Mouse (Mus musculus): Measurements from ENCODE around the gene Anapc15.

The Anapc15 gene

GRCm38 (mm10) chr7:101847934-101848333 is 15.6 kb upstream of the Anapc15 start:
- no peak for DNase-seq (ENCODE audit: low read depth, low spot score)

- DNase-seq (ENCODE audit: low read depth, low spot score) = no peak
Measured at GRCm38 (mm10) chr7:101851689-101852088, 11.8 kb upstream of the Anapc15 start.

- DNase-seq (ENCODE audit: low read depth, low spot score) = no peak
Measured at GRCm38 (mm10) chr7:101852846-101853245, 10.7 kb upstream of the Anapc15 start.

GRCm38 (mm10) chr7:101853816-101854215 is 9.7 kb upstream of the Anapc15 start:
- no peak for DNase-seq (ENCODE audit: low read depth, low spot score)

GRCm38 (mm10) chr7:101857094-101857493 is 6.4 kb upstream of the Anapc15 start, which contains the start of gene Folr2:
Folr2 (minus strand) TSS chr7:101857194.
- no peak for DNase-seq (ENCODE audit: low read depth, low spot score)

- DNase-seq (ENCODE audit: low read depth, low spot score) = no peak
Measured at GRCm38 (mm10) chr7:101858362-101858761, 5.2 kb upstream of the Anapc15 start.

GRCm38 (mm10) chr7:101860978-101861377 is 2.5 kb upstream of the Anapc15 start:
- no peak for DNase-seq (ENCODE audit: low read depth, low spot score)

- DNase-seq (ENCODE audit: low read depth, low spot score) = no peak
Measured at GRCm38 (mm10) chr7:101862291-101862690, 1.2 kb upstream of the Anapc15 start.

GRCm38 (mm10) chr7:101866491-101867265 is 3.2 kb downstream of the Anapc15 start:
- DNase-seq (ENCODE audit: low read depth, low spot score) = no peak

- DNase-seq (ENCODE audit: low read depth, low spot score) = no peak
Measured at GRCm38 (mm10) chr7:101867482-101867881, 4.0 kb downstream of the Anapc15 start.

GRCm38 (mm10) chr7:101868241-101869162 is 5.0 kb downstream of the Anapc15 start:
- no peak for DNase-seq (ENCODE audit: low read depth, low spot score)

GRCm38 (mm10) chr7:101869163-101869500 is 5.6 kb downstream of the Anapc15 start:
- DNase-seq (ENCODE audit: low read depth, low spot score) = no peak

- no peak for DNase-seq (ENCODE audit: low read depth, low spot score)
Measured at GRCm38 (mm10) chr7:101870629-101871028, 7.1 kb downstream of the Anapc15 start, which contains the start of gene Folr1. Folr1 (minus strand) TSS chr7:101870788.

GRCm38 (mm10) chr7:101871296-101871695 is 7.8 kb downstream of the Anapc15 start:
- DNase-seq (ENCODE audit: low read depth, low spot score) = no peak

- no peak for DNase-seq (ENCODE audit: low read depth, low spot score)
Measured at GRCm38 (mm10) chr7:101875978-101876377, 12.5 kb downstream of the Anapc15 start.

- DNase-seq (ENCODE audit: low read depth, low spot score) = no peak
Measured at GRCm38 (mm10) chr7:101880855-101881254, 17.3 kb downstream of the Anapc15 start.

GRCm38 (mm10) chr7:101882413-101883154 is 19.1 kb downstream of the Anapc15 start:
- no peak for DNase-seq (ENCODE audit: low read depth, low spot score)

GRCm38 (mm10) chr7:101884160-101884559 is 20.6 kb downstream of the Anapc15 start:
- DNase-seq (ENCODE audit: low read depth, low spot score) = no peak

- DNase-seq (ENCODE audit: low read depth, low spot score) = no peak
Measured at GRCm38 (mm10) chr7:101886274-101886673, 22.8 kb downstream of the Anapc15 start.

GRCm38 (mm10) chr7:101888460-101888859 is 24.9 kb downstream of the Anapc15 start:
- DNase-seq (ENCODE audit: low read depth, low spot score) = no peak

GRCm38 (mm10) chr7:101895695-101896094 is 32.2 kb downstream of the Anapc15 start:
- DNase-seq (ENCODE audit: low read depth, low spot score) = no peak

All from embryo, embryonic 11.5 days (tissue).